Mouse (Mus musculus): ENCODE data around the gene Gucd1. TPM values are rescaled to one million over a fixed set of nuclear protein-coding genes. Genes with fewer than 3 reads are reported as not detected.

The Gucd1 gene
- polyA plus RNA-seq, 1 experiment from 2014 or later = 23.9 TPM

GRCm38 (mm10) chr10:75559676-75560548, 42.1 kb upstream of the Gucd1 start, which contains the start of gene Lrrc75b:
Gene Lrrc75b, minus strand, starts transcription at chr10:75560330.
- peak within 1 kb of the TSS; percentile 70 for H3K4me3 ChIP-seq (replicated peaks; ENCODE audit: low read length)
- peak within 1 kb of the TSS; percentile 92 for H3K4me2 ChIP-seq (replicated peaks)
- no peaks in the 10 kb centered on the region for H3K9me3 ChIP-seq (ENCODE audit: control insufficient read depth, low read length)
- H3K9ac ChIP-seq = peak within 1 kb of the TSS; percentile 84
- H3K27ac ChIP-seq = peak within 1 kb of the TSS; percentile 98
- peaks cover 45% of the 10 kb centered on the region for H3K4me1 ChIP-seq (replicated peaks; ENCODE audit: control insufficient read depth, insufficient read depth, low read length)
- H3K36me3 ChIP-seq (replicated peaks; ENCODE audit: control insufficient read depth, insufficient read depth) = peaks cover 23% of the 10 kb centered on the region
- ATAC-seq (ENCODE audit: low FRiP score) (peak; percentile 32), DNase-seq (ENCODE audit: low spot score) (peak; percentile 63)
- under 1% methylated on average over 74 of the region's 75 CpGs for WGBS
- H3K27me3 ChIP-seq (ENCODE audit: control insufficient read depth, insufficient read depth, low read length) = peaks cover 9% of the 10 kb centered on the region; the same call in 1 of the 2 replicates

- ATAC-seq (ENCODE audit: low FRiP score) (peak; percentile 8; the same call in 1 of the 2 replicates), DNase-seq (ENCODE audit: low spot score) (peak; percentile 62)
- Histone ChIP-seq H3K27me3 (ENCODE audit: control insufficient read depth, insufficient read depth, low read length) (peaks cover 9% of the 10 kb centered on the region; the same call in 1 of the 2 replicates), H3K4me1 (replicated peaks; ENCODE audit: control insufficient read depth, insufficient read depth, low read length) (peaks cover 45% of the 10 kb centered on the region), H3K36me3 (replicated peaks; ENCODE audit: control insufficient read depth, insufficient read depth) (peaks cover 27% of the 10 kb centered on the region), H3K9me3 (ENCODE audit: control insufficient read depth, low read length) (no peaks in the 10 kb centered on the region), H3K4me2 (replicated peaks) (peak overlapping the region; percentile 92), H3K27ac (peak overlapping the region; percentile 98), H3K9ac (peak overlapping the region; percentile 84), H3K4me3 (replicated peaks; ENCODE audit: low read length) (peak overlapping the region; percentile 70)
- 3% methylated on average over 14 of the region's 14 CpGs for WGBS
Observed at GRCm38 (mm10) chr10:75559041-75559675, 41.4 kb upstream of the Gucd1 start.

- H3K9me3 ChIP-seq (ENCODE audit: control insufficient read depth, low read length) = no peaks in the 10 kb centered on the region
- H3K27me3 ChIP-seq (ENCODE audit: control insufficient read depth, insufficient read depth, low read length) = peaks cover 9% of the 10 kb centered on the region; the same call in 1 of the 2 replicates
- WGBS = 20% methylated on average over 3 of the region's 3 CpGs
- peaks cover 34% of the 10 kb centered on the region for H3K36me3 ChIP-seq (replicated peaks; ENCODE audit: control insufficient read depth, insufficient read depth)
- H3K9ac ChIP-seq = peak overlapping the region; percentile 84
- peak; percentile 16 for ATAC-seq (ENCODE audit: low FRiP score)
- peaks cover 45% of the 10 kb centered on the region for H3K4me1 ChIP-seq (replicated peaks; ENCODE audit: control insufficient read depth, insufficient read depth, low read length)
- DNase-seq (ENCODE audit: low spot score) = peak; percentile 73
- H3K4me2 ChIP-seq (replicated peaks) = peak overlapping the region; percentile 92
- H3K4me3 ChIP-seq (replicated peaks; ENCODE audit: low read length) = peak overlapping the region; percentile 70
- H3K27ac ChIP-seq = peak overlapping the region; percentile 98
Observed at GRCm38 (mm10) chr10:75558515-75558914, 40.7 kb upstream of the Gucd1 start.

GRCm38 (mm10) chr10:75556026-75556425, 38.3 kb upstream of the Gucd1 start:
- H3K4me1 ChIP-seq (replicated peaks; ENCODE audit: control insufficient read depth, insufficient read depth, low read length) = peaks cover 44% of the 10 kb centered on the region
- WGBS = 30% methylated on average over 9 of the region's 9 CpGs
- H3K27me3 ChIP-seq (ENCODE audit: control insufficient read depth, insufficient read depth, low read length) = peaks cover under 1% of the 10 kb centered on the region; the same call in 1 of the 2 replicates
- H3K4me3 ChIP-seq (replicated peaks; ENCODE audit: low read length) = no peak overlapping the region
- ATAC-seq (ENCODE audit: low FRiP score) (peak; percentile 63), DNase-seq (ENCODE audit: low spot score) (peak; percentile 69)
- peak overlapping the region; percentile 74 for H3K27ac ChIP-seq
- H3K4me2 ChIP-seq (replicated peaks) = no peak overlapping the region
- H3K9ac ChIP-seq = no peak overlapping the region
- H3K36me3 ChIP-seq (replicated peaks; ENCODE audit: control insufficient read depth, insufficient read depth) = peaks cover 49% of the 10 kb centered on the region
- no peaks in the 10 kb centered on the region for H3K9me3 ChIP-seq (ENCODE audit: control insufficient read depth, low read length)

- no peak overlapping the region for H3K9ac ChIP-seq
- peak; percentile 1; the same call in 1 of the 2 replicates for ATAC-seq (ENCODE audit: low FRiP score)
- H3K4me1 ChIP-seq (replicated peaks; ENCODE audit: control insufficient read depth, insufficient read depth, low read length) = peaks cover 39% of the 10 kb centered on the region
- 71% methylated on average over 6 of the region's 6 CpGs for WGBS
- H3K4me2 ChIP-seq (replicated peaks) = no peak overlapping the region
- no peaks in the 10 kb centered on the region for H3K27me3 ChIP-seq (ENCODE audit: control insufficient read depth, insufficient read depth, low read length)
- H3K36me3 ChIP-seq (replicated peaks; ENCODE audit: control insufficient read depth, insufficient read depth) = peaks cover 49% of the 10 kb centered on the region
- no peaks in the 10 kb centered on the region for H3K9me3 ChIP-seq (ENCODE audit: control insufficient read depth, low read length)
- no peak overlapping the region for H3K4me3 ChIP-seq (replicated peaks; ENCODE audit: low read length)
- no peak for DNase-seq (ENCODE audit: low spot score)
- H3K27ac ChIP-seq = peak overlapping the region; percentile 74
Observed at GRCm38 (mm10) chr10:75555557-75555956, 37.8 kb upstream of the Gucd1 start.

- DNase-seq (ENCODE audit: low spot score) (no peak), ATAC-seq (ENCODE audit: low FRiP score) (no peak)
- 92% methylated on average over 8 of the region's 8 CpGs for WGBS
- no peak overlapping the region for H3K9ac ChIP-seq
- peaks cover 34% of the 10 kb centered on the region for H3K4me1 ChIP-seq (replicated peaks; ENCODE audit: control insufficient read depth, insufficient read depth, low read length)
- no peak overlapping the region for H3K27ac ChIP-seq
- H3K9me3 ChIP-seq (ENCODE audit: control insufficient read depth, low read length) = no peaks in the 10 kb centered on the region
- H3K4me2 ChIP-seq (replicated peaks) = no peak overlapping the region
- H3K4me3 ChIP-seq (replicated peaks; ENCODE audit: low read length) = no peak overlapping the region
- H3K27me3 ChIP-seq (ENCODE audit: control insufficient read depth, insufficient read depth, low read length) = no peaks in the 10 kb centered on the region
- H3K36me3 ChIP-seq (replicated peaks; ENCODE audit: control insufficient read depth, insufficient read depth) = peaks cover 49% of the 10 kb centered on the region
Observed at GRCm38 (mm10) chr10:75554090-75554489, 36.3 kb upstream of the Gucd1 start.

- H3K9me3 ChIP-seq (ENCODE audit: control insufficient read depth, low read length) = no peaks in the 10 kb centered on the region
- no peaks in the 10 kb centered on the region for H3K27me3 ChIP-seq (ENCODE audit: control insufficient read depth, insufficient read depth, low read length)
Observed at GRCm38 (mm10) chr10:75552701-75553450, 35.1 kb upstream of the Gucd1 start.

GRCm38 (mm10) chr10:75552106-75552505, 34.3 kb upstream of the Gucd1 start:
- no peak for ATAC-seq (ENCODE audit: low FRiP score)
- Histone ChIP-seq H3K4me2 (replicated peaks) (no peak overlapping the region), H3K9ac (no peak overlapping the region), H3K27ac (no peak overlapping the region), H3K9me3 (ENCODE audit: control insufficient read depth, low read length) (no peaks in the 10 kb centered on the region), H3K27me3 (ENCODE audit: control insufficient read depth, insufficient read depth, low read length) (no peaks in the 10 kb centered on the region), H3K4me3 (replicated peaks; ENCODE audit: low read length) (no peak overlapping the region), H3K36me3 (replicated peaks; ENCODE audit: control insufficient read depth, insufficient read depth) (peaks cover 48% of the 10 kb centered on the region), H3K4me1 (replicated peaks; ENCODE audit: control insufficient read depth, insufficient read depth, low read length) (peaks cover 18% of the 10 kb centered on the region)
- WGBS = 89% methylated on average over 2 of the region's 2 CpGs
- DNase-seq (ENCODE audit: low spot score) = no peak

More at GRCm38 (mm10) chr10:75552701-75553450, 35.1 kb upstream of the Gucd1 start:
- ATAC-seq (ENCODE audit: low FRiP score) = no peak
- H3K36me3 ChIP-seq (replicated peaks; ENCODE audit: control insufficient read depth, insufficient read depth) = peaks cover 49% of the 10 kb centered on the region
- no peak overlapping the region for H3K9ac ChIP-seq
- DNase-seq (ENCODE audit: low spot score) = no peak
- no peak overlapping the region for H3K4me3 ChIP-seq (replicated peaks; ENCODE audit: low read length)
- peaks cover 25% of the 10 kb centered on the region for H3K4me1 ChIP-seq (replicated peaks; ENCODE audit: control insufficient read depth, insufficient read depth, low read length)
- 67% methylated on average over 13 of the region's 13 CpGs for WGBS
- no peak overlapping the region for H3K27ac ChIP-seq
- no peak overlapping the region for H3K4me2 ChIP-seq (replicated peaks)

Measured in hindbrain, embryonic 14.5 days (tissue).